Mouse (Mus musculus): ENCODE results near the gene Lsamp. TPM values are rescaled to one million over a fixed set of nuclear protein-coding genes. Genes with fewer than 3 reads are reported as not detected.

Lsamp gene
- polyA plus RNA-seq, 1 experiment from 2014 or later = 8.4 TPM

DNA sequence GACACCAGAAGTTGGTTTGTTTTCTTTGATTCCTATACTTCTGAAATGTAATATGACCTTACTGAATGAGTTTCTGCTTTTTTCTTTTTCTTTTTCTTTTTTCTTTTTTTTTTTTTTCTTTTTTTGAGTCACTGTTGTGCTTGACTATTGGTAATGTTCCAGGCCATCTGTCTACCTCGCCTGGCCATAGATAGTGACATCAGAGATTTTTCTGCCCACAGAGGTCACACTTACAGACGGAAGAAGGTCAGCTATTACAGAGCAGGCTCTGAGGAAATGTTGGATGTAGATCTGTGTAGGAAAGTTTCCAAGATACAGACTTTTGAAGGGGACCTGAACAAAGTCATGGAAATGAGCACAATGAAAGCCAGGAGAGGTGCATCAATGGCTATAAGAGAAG is 76.3 kb downstream of the Lsamp start:
- no peak for ATAC-seq (ENCODE audit: insufficient number of reproducible peaks, low FRiP score, low TSS enrichment, low read depth)
- no peak overlapping the region for H3K4me2 ChIP-seq (replicated peaks)
- H3K4me1 ChIP-seq = no peaks in the 10 kb centered on the region
- H3K9me3 ChIP-seq (replicated peaks) = no peaks in the 10 kb centered on the region
- H3K27me3 ChIP-seq = no peaks in the 10 kb centered on the region
- H3K36me3 ChIP-seq = no peaks in the 10 kb centered on the region
- no peak overlapping the region for H3K9ac ChIP-seq
- H3K27ac ChIP-seq (replicated peaks) = no peak overlapping the region
- H3K4me3 ChIP-seq (replicated peaks) = no peak overlapping the region
- WGBS = 42% methylated on average over 2 of the region's 2 CpGs

- Histone ChIP-seq H3K4me3 (replicated peaks) (no peak overlapping the region), H3K36me3 (no peaks in the 10 kb centered on the region), H3K27me3 (no peaks in the 10 kb centered on the region), H3K9ac (no peak overlapping the region), H3K9me3 (replicated peaks) (no peaks in the 10 kb centered on the region), H3K4me1 (no peaks in the 10 kb centered on the region), H3K27ac (replicated peaks) (no peak overlapping the region), H3K4me2 (replicated peaks) (no peak overlapping the region)
- no peak for ATAC-seq (ENCODE audit: insufficient number of reproducible peaks, low FRiP score, low TSS enrichment, low read depth)
- WGBS = 53% methylated on average over 2 of the region's 2 CpGs
These were observed 91.4 kb downstream of the Lsamp start for GRCm38 (mm10) chr16:40075556-40075955.

DNA sequence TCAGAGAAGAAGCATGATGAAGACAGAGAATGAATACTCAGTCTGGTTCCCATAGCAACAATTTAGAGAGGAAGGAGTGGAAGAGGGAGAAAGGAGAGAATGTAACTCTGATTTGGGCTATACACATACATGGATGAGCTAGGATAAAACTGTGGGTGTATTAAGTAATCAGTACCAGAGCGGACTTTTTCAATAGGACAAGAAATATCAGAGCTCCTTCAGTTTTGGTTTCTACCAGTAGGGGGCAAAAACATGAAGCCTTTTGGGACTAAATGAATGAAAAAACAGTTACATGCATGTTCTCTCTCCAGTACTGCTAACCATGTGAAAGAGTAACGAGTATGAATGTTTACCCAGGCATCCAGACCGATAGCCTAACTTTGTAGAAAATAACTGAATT is 96.1 kb downstream of the Lsamp start:
- ATAC-seq (ENCODE audit: insufficient number of reproducible peaks, low FRiP score, low TSS enrichment, low read depth) = no peak
- H3K27me3 ChIP-seq = no peaks in the 10 kb centered on the region
- no peaks in the 10 kb centered on the region for H3K9me3 ChIP-seq (replicated peaks)
- WGBS = 72% methylated on average over 3 of the region's 3 CpGs
- H3K4me1 ChIP-seq = no peaks in the 10 kb centered on the region
- H3K27ac ChIP-seq (replicated peaks) = no peak overlapping the region
- H3K4me3 ChIP-seq (replicated peaks) = no peak overlapping the region
- no peaks in the 10 kb centered on the region for H3K36me3 ChIP-seq
- no peak overlapping the region for H3K9ac ChIP-seq
- no peak overlapping the region for H3K4me2 ChIP-seq (replicated peaks)

GRCm38 (mm10) chr16:40104329-40104728 is 120.2 kb downstream of the Lsamp start:
- Histone ChIP-seq H3K4me1 (no peaks in the 10 kb centered on the region), H3K9ac (no peak overlapping the region)
- WGBS = 56% methylated on average over 4 of the region's 4 CpGs

GRCm38 (mm10) chr16:40182918-40183317 is 198.8 kb downstream of the Lsamp start:
- Histone ChIP-seq H3K4me3 (replicated peaks) (no peak overlapping the region), H3K4me1 (no peaks in the 10 kb centered on the region), H3K36me3 (no peaks in the 10 kb centered on the region), H3K27ac (replicated peaks) (no peak overlapping the region), H3K9ac (no peak overlapping the region), H3K9me3 (replicated peaks) (no peaks in the 10 kb centered on the region), H3K4me2 (replicated peaks) (no peak overlapping the region), H3K27me3 (no peaks in the 10 kb centered on the region)
- WGBS = 44% methylated on average over 1 of the region's 1 CpGs
- no peak for ATAC-seq (ENCODE audit: insufficient number of reproducible peaks, low FRiP score, low TSS enrichment, low read depth)

More at GRCm38 (mm10) chr16:40104329-40104728, 120.2 kb downstream of the Lsamp start:
- Histone ChIP-seq H3K27ac (replicated peaks) (no peak overlapping the region), H3K4me2 (replicated peaks) (no peak overlapping the region), H3K27me3 (no peaks in the 10 kb centered on the region), H3K4me3 (replicated peaks) (no peak overlapping the region), H3K9me3 (replicated peaks) (no peaks in the 10 kb centered on the region), H3K36me3 (no peaks in the 10 kb centered on the region)
- ATAC-seq (ENCODE audit: insufficient number of reproducible peaks, low FRiP score, low TSS enrichment, low read depth) = no peak

- Histone ChIP-seq H3K4me3 (replicated peaks) (no peak overlapping the region), H3K9ac (no peak overlapping the region), H3K9me3 (replicated peaks) (no peaks in the 10 kb centered on the region), H3K27me3 (no peaks in the 10 kb centered on the region), H3K4me1 (no peaks in the 10 kb centered on the region), H3K27ac (replicated peaks) (no peak overlapping the region), H3K4me2 (replicated peaks) (no peak overlapping the region), H3K36me3 (no peaks in the 10 kb centered on the region)
- no peak for ATAC-seq (ENCODE audit: insufficient number of reproducible peaks, low FRiP score, low TSS enrichment, low read depth)
- 70% methylated on average over 4 of the region's 4 CpGs for WGBS
These were observed 203.9 kb downstream of the Lsamp start for GRCm38 (mm10) chr16:40187987-40188590.

DNA sequence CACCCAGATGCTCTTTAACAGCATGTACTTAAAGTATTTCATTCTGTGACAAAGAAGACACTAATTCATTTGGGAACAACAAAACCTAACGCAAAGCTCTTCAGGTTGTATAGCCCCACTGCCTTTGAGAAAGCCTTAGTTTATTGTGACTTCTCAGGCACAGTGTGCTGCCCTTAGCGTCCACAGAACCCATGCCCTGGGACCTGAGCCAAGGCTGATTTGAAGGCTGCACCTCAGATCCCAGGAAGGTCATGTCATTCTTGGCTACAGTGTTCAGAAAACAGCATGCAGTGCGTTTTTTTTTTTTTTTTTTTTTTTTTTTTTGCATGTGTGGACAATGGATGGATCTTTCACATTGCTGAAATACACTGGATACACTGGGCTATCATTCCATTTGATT is 210.2 kb downstream of the Lsamp start:
- Histone ChIP-seq H3K9ac (no peak overlapping the region), H3K4me2 (replicated peaks) (no peak overlapping the region), H3K27ac (replicated peaks) (no peak overlapping the region), H3K27me3 (no peaks in the 10 kb centered on the region), H3K9me3 (replicated peaks) (no peaks in the 10 kb centered on the region), H3K4me3 (replicated peaks) (no peak overlapping the region), H3K4me1 (no peaks in the 10 kb centered on the region), H3K36me3 (no peaks in the 10 kb centered on the region)
- no peak for ATAC-seq (ENCODE audit: insufficient number of reproducible peaks, low FRiP score, low TSS enrichment, low read depth)
- WGBS = 52% methylated on average over 3 of the region's 3 CpGs

- Histone ChIP-seq H3K27ac (replicated peaks) (no peak overlapping the region), H3K4me3 (replicated peaks) (no peak overlapping the region), H3K9me3 (replicated peaks) (no peaks in the 10 kb centered on the region), H3K36me3 (no peaks in the 10 kb centered on the region), H3K27me3 (no peaks in the 10 kb centered on the region), H3K4me1 (no peaks in the 10 kb centered on the region), H3K9ac (no peak overlapping the region), H3K4me2 (replicated peaks) (no peak overlapping the region)
- ATAC-seq (ENCODE audit: insufficient number of reproducible peaks, low FRiP score, low TSS enrichment, low read depth) = no peak
- 74% methylated on average over 2 of the region's 2 CpGs for WGBS
These were observed 210.7 kb downstream of the Lsamp start for GRCm38 (mm10) chr16:40194839-40195238.

- Histone ChIP-seq H3K27ac (replicated peaks) (no peak overlapping the region), H3K27me3 (no peaks in the 10 kb centered on the region), H3K4me1 (no peaks in the 10 kb centered on the region), H3K9ac (no peak overlapping the region), H3K9me3 (replicated peaks) (no peaks in the 10 kb centered on the region), H3K4me3 (replicated peaks) (no peak overlapping the region), H3K36me3 (no peaks in the 10 kb centered on the region), H3K4me2 (replicated peaks) (no peak overlapping the region)
- 69% methylated on average over 5 of the region's 5 CpGs for WGBS
- ATAC-seq (ENCODE audit: insufficient number of reproducible peaks, low FRiP score, low TSS enrichment, low read depth) = no peak
These were observed 244.5 kb downstream of the Lsamp start for GRCm38 (mm10) chr16:40228627-40229026.

DNA sequence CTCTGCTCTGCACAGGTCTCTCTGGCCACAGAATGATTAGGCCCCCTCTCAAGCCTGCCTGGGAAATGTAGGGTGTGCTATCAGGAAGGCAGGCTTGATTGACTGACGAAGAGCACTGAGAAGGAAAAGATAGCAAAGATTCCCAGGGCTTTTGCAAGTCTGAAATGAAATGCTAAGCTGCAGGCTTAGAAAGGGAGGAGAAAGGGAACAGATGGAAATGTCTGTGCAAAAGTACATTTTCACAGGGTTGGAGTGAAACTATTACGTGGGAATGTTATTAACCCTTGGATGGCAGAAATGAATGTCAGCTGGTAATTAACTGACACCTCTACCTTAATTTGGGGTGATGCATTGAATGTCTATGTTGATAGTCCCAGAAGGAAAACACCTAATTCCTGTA is 248.9 kb downstream of the Lsamp start:
- Histone ChIP-seq H3K4me3 (replicated peaks) (no peak overlapping the region), H3K27ac (replicated peaks) (no peak overlapping the region), H3K4me2 (replicated peaks) (no peak overlapping the region), H3K27me3 (no peaks in the 10 kb centered on the region), H3K9ac (no peak overlapping the region), H3K4me1 (no peaks in the 10 kb centered on the region), H3K36me3 (no peaks in the 10 kb centered on the region), H3K9me3 (replicated peaks) (no peaks in the 10 kb centered on the region)
- WGBS = 59% methylated on average over 2 of the region's 2 CpGs
- no peak for ATAC-seq (ENCODE audit: insufficient number of reproducible peaks, low FRiP score, low TSS enrichment, low read depth)

- H3K4me1 ChIP-seq = no peaks in the 10 kb centered on the region
- no peak for ATAC-seq (ENCODE audit: insufficient number of reproducible peaks, low FRiP score, low TSS enrichment, low read depth)
- no peaks in the 10 kb centered on the region for H3K36me3 ChIP-seq
- no peaks in the 10 kb centered on the region for H3K9me3 ChIP-seq (replicated peaks)
- H3K9ac ChIP-seq = no peak overlapping the region
- no peaks in the 10 kb centered on the region for H3K27me3 ChIP-seq
- H3K4me2 ChIP-seq (replicated peaks) = no peak overlapping the region
- no peak overlapping the region for H3K27ac ChIP-seq (replicated peaks)
- 62% methylated on average over 13 of the region's 13 CpGs for WGBS
- no peak overlapping the region for H3K4me3 ChIP-seq (replicated peaks)
These were observed 250.2 kb downstream of the Lsamp start for GRCm38 (mm10) chr16:40234151-40234895.

GRCm38 (mm10) chr16:40271859-40272258 is 287.7 kb downstream of the Lsamp start:
- no peaks in the 10 kb centered on the region for H3K9me3 ChIP-seq (replicated peaks)
- H3K27ac ChIP-seq (replicated peaks) = no peak overlapping the region
- no peak for ATAC-seq (ENCODE audit: insufficient number of reproducible peaks, low FRiP score, low TSS enrichment, low read depth)
- no peak overlapping the region for H3K9ac ChIP-seq
- no peaks in the 10 kb centered on the region for H3K27me3 ChIP-seq
- H3K36me3 ChIP-seq = no peaks in the 10 kb centered on the region
- H3K4me2 ChIP-seq (replicated peaks) = no peak overlapping the region
- H3K4me3 ChIP-seq (replicated peaks) = no peak overlapping the region
- H3K4me1 ChIP-seq = no peaks in the 10 kb centered on the region
- WGBS = 80% methylated on average over 3 of the region's 3 CpGs

Data from embryonic facial prominence, embryonic 15.5 days (tissue).